Mouse (Mus musculus) ovary, postnatal 36 days (tissue): ENCODE measurements around the gene Qrfp.

Experiments
- DNase-seq: peaks from one replicate; pipeline ENCODE4 v3.0.0; 2022; ENCODE audit warnings: low spot score, mixed read lengths

Qrfp gene

DNA sequence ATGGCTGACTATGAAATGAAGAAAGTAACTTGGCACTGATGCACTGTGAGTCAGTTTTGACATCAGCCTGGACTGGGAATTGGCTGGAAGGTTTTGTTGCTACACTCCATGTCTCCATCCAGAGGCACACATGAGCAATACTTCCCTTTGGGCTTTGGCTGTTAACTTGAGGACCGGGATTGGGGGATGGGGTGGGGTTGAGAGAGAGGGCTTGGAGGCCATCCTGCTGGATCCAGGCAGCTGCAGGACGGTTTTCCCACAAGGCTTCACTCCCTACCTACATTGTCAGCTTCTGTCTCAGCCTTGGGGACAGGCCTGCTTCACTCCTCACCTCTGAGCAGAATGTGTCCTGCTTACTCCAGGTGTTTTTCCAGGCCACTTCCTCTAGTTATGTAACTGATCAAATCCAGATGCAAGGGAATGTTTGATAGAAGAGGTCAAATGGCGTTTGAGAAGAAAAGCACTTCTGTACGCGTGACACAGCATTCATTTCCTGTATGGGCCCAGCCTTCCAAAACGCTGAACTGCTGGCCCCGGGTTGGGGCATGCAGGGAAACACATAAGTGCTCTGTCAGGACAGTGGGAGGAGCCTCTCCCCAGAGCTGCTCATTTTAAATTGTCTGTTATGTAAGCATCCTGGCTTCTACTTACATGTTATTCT is 39.5 kb downstream of the Qrfp start:
- DNase-seq: peak; percentile 34

- peak; percentile 47 for DNase-seq
Measured at GRCm38 (mm10) chr2:31769631-31770111, 40.7 kb downstream of the Qrfp start.

GRCm38 (mm10) chr2:31769115-31769514 is 41.3 kb downstream of the Qrfp start:
- no peak for DNase-seq

- DNase-seq: no peak
Measured at GRCm38 (mm10) chr2:31767815-31768214, 42.6 kb downstream of the Qrfp start.

- no peak for DNase-seq
Measured at GRCm38 (mm10) chr2:31767104-31767503, 43.3 kb downstream of the Qrfp start.

- no peak for DNase-seq
Measured at GRCm38 (mm10) chr2:31763271-31763670, 47.1 kb downstream of the Qrfp start.

DNA sequence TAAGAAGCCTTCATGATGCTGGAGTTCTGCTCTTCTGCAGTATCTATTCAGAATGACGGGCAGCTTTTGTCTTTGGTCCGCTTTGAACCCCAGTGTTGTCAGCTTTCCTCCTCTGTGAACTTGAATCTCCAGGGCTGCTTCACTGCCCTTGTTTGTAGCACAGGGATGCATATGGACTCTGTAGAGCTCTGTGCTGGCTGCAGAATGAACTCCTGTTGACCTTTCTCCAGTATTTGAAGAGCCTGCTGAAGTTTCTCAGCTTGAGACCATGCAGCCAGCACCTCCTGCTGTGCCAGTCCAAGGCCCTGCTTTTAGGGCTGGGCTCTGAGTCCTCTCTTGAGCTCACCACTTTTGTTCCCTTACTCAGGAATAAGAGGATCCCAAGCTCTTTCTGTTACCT is 47.5 kb downstream of the Qrfp start:
- DNase-seq: no peak

- no peak for DNase-seq
Measured at GRCm38 (mm10) chr2:31762155-31762554, 48.2 kb downstream of the Qrfp start.

- no peak for DNase-seq
Measured at GRCm38 (mm10) chr2:31761585-31761984, 48.8 kb downstream of the Qrfp start.

DNA sequence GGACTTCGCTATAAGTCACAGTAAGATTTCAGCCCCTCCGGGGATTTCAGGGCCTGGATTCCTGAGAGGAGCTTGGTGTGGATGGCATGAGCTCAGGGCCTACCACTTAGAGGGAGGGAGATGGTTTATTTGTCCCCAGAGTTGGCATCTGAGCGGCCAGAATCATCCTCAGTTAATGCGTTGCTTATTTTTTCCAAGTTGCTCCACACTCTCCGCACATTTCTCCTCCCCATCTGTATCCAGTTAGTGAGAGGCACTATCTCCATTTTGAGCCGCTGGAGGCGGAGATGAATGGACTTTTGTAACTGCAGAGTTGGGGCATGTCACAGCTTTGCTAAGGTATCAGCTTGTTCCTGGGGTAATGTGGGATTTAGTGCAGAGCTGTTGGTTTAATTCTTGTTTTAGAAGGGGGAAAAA is 49.3 kb downstream of the Qrfp start:
- DNase-seq: no peak

GRCm38 (mm10) chr2:31760486-31760885 is 49.9 kb downstream of the Qrfp start:
- no peak for DNase-seq

- DNase-seq: peak; percentile 85
Measured at GRCm38 (mm10) chr2:31759751-31760460, 50.5 kb downstream of the Qrfp start.

GRCm38 (mm10) chr2:31758966-31759365 is 51.4 kb downstream of the Qrfp start:
- DNase-seq: no peak

- no peak for DNase-seq
Measured at GRCm38 (mm10) chr2:31757472-31757871, 52.9 kb downstream of the Qrfp start.
